Mouse (Mus musculus) left cerebral cortex, postnatal 4 days (tissue): Measurements from ENCODE around the gene 1110051M20Rik. TPM values are rescaled to one million over a fixed set of nuclear protein-coding genes. Genes with fewer than 3 reads are reported as not detected.
A peak's percentile ranks its signal among the peaks of the same experiment; 100 is the strongest.
"Not testable (repeated sequence)": the region's sequence is repeated elsewhere in the genome, so short reads cannot be mapped to it uniquely, and the experiment has no call there.

ENCODE experiments used
- DNase-seq: peaks from one replicate; pipeline ENCODE4 v3.0.0-alpha.2; 2022
- intact Hi-C: fragments of 180-260 bp; cut with DNase I; formaldehyde crosslinking; loops from one replicate; pipeline ENCODE4 v1.15.1; 2025
- microRNA-seq: library from miRNA; unstranded; fragments of <30 nt; microRNA quantifications from one replicate; pipeline ENCODE4 v1.2.0, GENCODE M21; 2022
- total RNA-seq, 2 experiments: library from RNA; stranded (reverse); gene quantifications; 2 replicates each; pipeline ENCODE4 v1.2.3; 2021

The 1110051M20Rik gene
- total RNA-seq, 2 experiments from 2014 or later, result 106 to 109 TPM

DNA sequence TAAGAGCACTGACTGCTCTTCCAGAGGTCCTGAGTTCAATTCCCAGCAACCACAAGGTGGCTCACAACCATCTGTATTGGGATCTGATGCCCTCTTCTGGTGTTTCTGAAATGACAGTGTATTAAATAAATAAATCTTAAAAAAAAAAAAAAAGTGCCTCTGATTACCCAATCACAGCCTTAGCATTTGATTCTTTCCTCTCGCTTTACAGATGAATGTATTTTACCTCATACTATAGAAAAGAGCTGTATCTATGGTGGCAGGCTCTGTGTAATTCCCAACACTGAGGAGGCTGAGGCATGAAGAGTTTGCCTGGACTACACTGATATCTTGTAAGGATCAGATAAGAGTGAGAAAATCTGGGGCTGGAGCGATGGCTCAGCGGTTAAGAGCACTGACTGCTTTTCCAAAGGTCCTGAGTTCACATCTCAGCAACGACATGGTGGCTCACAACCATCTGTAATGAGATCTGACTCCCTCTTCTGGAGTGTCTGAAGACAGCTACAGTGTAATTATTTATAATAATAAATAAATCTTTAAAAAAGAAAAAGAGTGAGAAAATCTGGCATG lies 206.9 kb downstream of the 1110051M20Rik start:
- intact Hi-C loops, DNase-seq: not testable (repeated sequence)

DNA sequence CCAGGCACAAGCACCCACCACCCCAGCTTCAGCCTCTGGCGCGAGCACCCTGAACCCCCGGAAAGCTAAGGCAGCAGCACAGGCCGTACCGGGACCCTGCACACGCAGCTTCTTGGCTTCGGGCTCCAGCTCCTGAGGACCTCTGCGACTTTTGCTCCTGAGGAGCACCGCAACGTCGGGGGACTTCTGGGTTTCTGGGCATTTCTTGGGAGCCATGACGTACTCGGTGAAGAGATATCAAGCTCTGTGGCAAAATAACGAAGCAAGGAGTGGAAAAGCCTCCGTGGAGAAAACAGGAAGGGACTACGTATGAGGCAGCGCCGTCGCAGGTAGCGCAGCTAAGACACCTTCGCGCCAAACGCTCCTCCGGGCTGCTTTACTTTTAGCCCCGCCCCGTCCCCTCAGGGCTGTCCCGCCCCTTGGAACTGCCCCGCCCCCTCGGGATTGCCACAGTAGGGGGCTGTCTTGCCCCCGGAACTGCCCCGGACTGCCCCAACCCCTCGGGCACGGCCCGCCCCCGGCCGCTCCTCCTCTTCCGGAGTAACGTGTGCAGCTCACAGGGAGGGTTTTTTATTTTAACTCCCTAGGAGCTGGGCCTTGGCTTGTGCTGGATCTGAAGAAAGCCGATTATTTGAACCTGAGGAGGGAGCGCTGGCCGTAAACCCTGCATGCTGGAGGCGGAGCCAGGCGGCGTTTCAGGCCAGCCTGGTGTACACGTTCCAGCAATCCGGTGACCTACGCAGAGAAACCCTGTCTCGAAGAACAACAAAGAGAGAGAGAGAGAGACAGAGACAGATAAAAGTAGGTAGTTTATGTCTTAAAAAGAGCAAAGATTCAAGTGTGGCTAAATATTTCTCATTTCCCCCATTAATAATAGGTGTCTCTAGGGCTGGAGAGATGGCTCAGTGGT lies 207.6 kb downstream of the 1110051M20Rik start, which contains the start of gene Ddb2:
Ddb2 (minus strand) TSS at position 382 of the 910 bp plus-strand sequence.
- DNase-seq, result peak; percentile 98
- intact Hi-C loops, result no loop called here

DNA sequence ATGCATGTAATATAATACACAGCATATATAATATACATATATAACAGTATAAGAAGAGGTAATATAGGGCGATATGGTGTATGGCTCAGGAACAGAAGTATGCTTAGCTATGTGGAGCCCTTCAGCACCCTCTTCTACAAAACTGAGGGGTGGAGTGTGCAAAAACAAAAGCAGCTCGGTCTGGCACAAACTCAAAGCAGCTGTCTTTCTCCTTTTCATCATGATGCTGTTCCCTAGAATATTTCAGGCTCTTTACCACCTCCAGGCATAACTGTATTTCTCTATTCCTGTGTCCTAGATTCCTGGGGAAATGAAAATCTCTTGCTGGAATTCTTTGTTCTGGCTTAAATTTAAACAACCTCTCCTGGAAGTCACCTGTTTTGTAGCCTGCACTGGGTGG lies 214.8 kb downstream of the 1110051M20Rik start:
- intact Hi-C loops, result no loop called here
- DNase-seq, result no peak

Small RNAs within 50 kb of the gene (microRNA-seq; reads per million reads assigned to microRNA genes)
- not detected for gene Gm22071

Other genes starting within 250 kb of the 1110051M20Rik start
- 1 to 10 TPM; 1.1 to 1.4 TPM for gene Nr1h3, start 241.9 kb downstream of the 1110051M20Rik start, total RNA-seq
- gene Acp2, start 241.8 kb downstream of the 1110051M20Rik start, total RNA-seq, result 10 to 100 TPM; 38.4 to 43.1 TPM
- gene Ddb2, start 207.7 kb downstream of the 1110051M20Rik start, total RNA-seq, result 10 to 100 TPM; 12.3 to 12.8 TPM
- gene Pacsin3, start 188.8 kb downstream of the 1110051M20Rik start, total RNA-seq, result 10 to 100 TPM; 15.3 to 22.4 TPM
- gene Arfgap2, start 179.7 kb downstream of the 1110051M20Rik start, total RNA-seq, result 10 to 100 TPM; 53.9 to 59.8 TPM
- gene Lrp4, start 12.8 kb upstream of the 1110051M20Rik start, total RNA-seq, result 10 to 100 TPM; 14.4 to 15.4 TPM
- gene Ckap5, start 82.1 kb upstream of the 1110051M20Rik start, total RNA-seq, result 100 to 1,000 TPM; 156 to 163 TPM
- gene F2, start 191.7 kb upstream of the 1110051M20Rik start, total RNA-seq, result under 1 TPM in 1 of 2 experiments, not detected in 1; 0.26 TPM
- 10 to 100 TPM; 24.2 to 26.2 TPM for gene Zfp408, start 205.1 kb upstream of the 1110051M20Rik start, total RNA-seq
- 10 to 100 TPM; 87.4 to 99.0 TPM for gene Arhgap1, start 205.2 kb upstream of the 1110051M20Rik start, total RNA-seq